Mouse (Mus musculus): Measurements from ENCODE around the gene Gins2. TPM values are rescaled to one million over a fixed set of nuclear protein-coding genes. Genes with fewer than 3 reads are reported as not detected.

Gene Gins2
- total RNA-seq (2021) = 1 to 10 TPM; 3.5 to 4.2 TPM
- long read RNA-seq, partial matches to known transcripts = 0 of 3 reads
- long read RNA-seq, other reads (novel, unspliced or antisense) = 1 of 3 reads

DNA sequence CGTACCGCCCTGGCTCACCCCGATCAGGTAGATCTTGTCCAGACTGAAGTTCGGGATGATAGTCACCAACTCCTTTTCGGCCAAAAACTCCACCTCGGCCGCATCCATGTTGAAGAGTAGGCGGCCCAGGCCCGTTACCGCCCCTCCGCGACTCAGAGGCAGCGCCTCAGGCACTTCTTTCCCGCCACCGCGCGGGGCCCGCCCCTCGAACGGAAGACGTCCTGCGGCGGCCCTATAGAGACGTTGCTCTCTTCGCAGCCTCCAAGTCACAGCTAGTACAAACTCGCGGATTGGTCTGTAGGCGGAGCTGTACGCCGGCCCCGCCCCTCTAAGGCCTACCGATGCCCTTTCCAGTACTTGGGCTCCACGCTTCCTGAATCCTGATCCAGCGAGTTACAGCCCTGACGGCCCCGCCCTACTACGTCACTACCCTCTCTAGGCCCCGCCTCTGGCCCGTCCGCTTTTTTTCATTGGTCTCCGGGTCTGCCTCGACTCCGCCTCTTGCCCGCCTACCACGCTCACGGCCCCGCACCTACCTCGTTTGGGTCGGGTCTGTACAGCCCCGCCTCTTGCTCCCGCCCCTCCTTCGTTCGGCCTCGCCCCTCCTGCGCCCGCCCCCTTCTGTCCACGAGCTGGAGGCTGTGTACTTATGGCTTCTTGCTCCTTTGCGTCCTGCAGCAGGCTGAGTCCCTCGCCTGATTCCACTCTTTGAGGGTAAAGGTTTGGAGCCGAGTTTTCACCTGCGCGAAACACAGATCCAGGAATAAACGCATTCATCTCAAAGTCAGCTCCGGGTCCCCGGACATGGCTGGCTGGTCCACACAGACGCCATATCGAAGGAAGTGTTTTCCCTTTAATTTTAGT lies at the start of gene Gins2:
Gene Gins2 (minus strand): TSS at position 397 of the 864 bp plus-strand sequence.
- peak; percentile 100 for DNase-seq (ENCODE audit: low spot score in 2 of 2)

DNA sequence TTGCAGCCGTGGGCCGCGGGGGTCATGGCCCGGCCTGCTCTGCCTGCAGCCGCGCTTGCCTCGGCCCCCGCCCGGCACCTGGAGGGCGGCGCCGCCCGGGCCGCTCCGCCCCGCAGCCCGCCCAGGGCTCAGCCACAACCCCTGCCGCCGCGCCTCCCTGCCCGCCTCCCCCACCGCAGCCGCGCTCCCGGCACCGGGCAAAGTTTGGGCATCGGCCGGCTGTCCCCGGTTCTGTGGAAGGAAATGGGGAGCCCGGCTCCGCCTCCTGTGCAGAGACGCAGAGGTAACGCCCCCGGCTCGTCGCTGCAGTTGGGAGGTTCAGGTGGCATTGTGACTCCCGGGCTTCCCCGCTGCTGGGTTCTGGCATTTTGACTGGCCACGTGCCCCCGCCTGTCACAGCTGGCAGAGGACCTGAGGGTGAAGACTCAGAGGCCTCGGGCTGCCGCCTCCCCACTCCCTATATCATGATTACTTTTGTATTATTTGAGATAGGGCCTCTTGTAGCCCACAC lies 45.3 kb upstream of the Gins2 start:
- peak; percentile 35 to 53 for DNase-seq (ENCODE audit: low spot score in 2 of 2)

DNA sequence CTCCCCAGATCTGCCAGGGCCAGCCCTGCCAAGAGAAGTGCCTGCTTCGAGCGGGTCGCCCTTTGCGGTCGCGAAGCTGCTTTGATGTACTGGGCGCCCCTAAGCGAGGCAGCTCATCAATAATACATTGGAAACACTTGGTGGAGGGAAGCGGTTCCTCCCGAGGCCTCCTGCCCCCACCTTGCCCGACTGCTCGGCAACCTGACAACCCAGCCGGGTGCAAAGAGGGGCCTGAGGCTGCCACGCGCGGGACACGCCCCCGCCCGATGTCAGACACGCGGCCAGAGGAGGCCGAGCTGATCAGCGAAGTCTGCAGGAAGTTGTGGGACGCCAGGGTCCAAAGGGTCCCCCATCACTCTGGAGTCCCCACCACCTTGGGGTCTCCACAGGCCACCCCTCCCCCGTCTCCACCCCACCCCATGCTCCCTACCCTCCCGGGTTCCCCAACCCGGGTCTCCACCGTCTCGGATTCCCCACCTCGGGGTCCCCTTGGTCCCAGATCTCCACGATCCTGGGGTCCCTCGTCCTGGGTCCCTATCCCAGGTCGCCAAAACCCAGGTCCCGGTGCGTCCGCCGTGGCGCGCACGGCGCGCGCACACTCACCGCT lies 44.7 kb upstream of the Gins2 start:
- DNase-seq (ENCODE audit: low spot score in 2 of 2) = no peak

DNA sequence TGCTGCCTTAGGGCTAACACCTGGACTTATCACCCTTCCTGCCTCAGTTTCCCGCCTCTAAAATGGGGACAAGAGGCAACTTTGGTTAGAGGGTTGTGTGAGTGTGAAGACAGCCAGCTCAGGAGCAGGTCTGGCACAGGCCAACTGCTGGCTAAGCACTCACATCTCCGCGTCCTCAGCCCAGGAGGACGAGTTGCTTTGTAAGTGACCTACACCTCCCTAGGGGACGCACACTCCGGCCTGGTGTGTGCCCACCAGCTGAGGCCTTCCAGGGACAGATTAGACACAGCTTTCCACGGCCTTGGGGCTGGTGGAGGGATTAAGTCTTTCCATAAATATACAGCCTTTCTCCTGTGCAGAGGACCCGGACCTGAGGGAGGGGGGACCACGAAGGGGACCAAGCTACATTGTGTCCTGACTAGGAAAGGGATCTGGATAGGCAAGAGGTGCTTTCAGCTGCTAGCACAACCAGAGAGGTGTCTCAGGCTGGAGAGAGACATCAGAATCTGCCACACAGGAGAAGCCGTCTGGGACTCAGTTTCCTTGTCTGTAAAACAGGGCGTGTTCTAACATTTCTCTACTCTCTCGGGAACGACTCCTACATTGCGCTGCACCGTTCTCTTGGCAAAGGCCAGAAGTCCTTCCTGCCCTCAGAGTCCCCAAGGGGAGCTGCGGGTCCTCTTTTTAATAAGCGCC lies 44.0 kb upstream of the Gins2 start:
- DNase-seq (ENCODE audit: low spot score in 2 of 2) = no peak

DNA sequence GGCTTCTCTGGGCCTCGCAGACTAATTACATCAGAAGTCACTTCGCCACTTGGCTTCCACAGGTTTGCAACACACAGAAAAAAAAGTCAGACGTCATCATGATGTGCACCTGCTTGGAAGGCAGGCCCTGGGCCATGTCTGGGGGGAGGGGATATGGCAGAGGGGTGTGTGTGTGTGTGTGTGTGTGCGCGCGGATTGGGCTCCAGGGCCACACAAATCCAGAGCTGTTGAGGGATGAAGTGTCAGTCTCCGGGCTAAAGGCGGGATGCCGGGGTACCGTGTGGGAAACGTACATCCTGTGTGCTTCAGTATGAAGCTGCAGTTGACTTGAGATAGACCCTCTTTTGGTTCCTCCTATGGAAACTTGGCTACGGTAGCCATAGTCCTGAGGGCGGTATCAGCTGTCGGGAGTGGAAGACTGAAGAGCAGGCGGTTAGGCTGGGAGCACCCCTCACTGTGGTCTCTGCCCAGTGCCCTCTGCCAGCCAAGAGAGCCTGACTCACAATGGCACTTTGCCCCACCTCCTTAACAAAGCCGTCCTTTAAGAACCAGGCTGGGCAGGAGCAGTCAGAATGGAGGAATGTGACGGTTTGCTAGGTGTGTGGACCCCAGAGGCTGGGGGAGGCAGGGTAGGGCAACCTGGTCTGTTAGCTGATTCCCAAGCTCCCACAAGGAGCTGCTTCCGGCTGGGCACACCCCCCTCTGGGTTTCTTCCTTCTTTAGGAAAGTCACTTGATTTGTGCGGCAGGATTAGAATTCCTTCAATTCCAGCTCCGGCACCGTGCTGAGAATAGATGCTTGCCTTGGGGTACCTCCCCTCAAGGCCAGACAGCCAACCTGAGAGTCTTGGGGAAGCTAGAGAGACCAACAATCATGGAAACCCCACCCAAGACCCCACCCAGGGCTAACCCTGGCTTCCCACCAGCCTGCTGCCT lies 42.6 kb upstream of the Gins2 start:
- DNase-seq (ENCODE audit: low spot score in 2 of 2) = no peak

DNA sequence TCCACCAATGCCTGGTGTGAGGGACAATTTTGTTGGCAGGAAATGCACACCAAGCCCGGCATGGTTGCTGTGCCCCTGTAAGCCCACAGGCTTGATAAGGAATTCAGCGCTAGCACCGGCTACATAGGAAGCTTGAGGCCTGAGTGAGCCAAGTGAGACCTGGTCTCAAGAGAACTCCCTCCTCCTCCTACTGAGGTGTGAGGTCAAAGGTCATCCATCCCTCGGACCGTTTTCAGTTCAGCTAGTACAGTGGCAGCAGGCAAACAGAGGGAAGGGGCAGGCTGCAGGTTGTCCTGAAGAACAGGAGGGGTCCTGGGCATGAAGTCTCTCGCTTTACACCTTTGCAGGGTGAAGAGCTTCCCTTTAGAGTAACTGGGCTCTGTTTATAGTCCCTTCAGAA lies 41.7 kb upstream of the Gins2 start:
- no peak for DNase-seq (ENCODE audit: low spot score in 2 of 2)

DNA sequence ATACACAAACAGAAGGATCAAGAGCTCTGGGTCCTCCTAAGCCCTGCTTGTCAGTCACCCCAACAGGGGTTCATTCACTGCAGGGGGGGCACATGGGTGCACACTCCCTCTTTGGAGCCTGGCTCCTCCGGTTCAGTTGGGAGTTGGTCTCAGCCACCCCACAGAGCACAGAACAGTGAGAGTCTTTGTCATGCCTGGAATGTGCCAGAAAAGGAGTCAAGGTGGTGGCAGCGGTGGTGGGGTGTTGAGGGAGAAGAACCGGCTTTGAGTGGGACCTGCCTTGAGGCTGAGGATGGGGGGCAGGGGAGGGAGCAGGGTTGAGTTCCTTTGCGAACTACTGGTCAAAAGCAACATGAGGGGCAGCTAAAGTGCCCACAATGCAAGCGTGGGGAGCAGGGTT lies 40.9 kb upstream of the Gins2 start:
- no peak for DNase-seq (ENCODE audit: low spot score in 2 of 2)

DNA sequence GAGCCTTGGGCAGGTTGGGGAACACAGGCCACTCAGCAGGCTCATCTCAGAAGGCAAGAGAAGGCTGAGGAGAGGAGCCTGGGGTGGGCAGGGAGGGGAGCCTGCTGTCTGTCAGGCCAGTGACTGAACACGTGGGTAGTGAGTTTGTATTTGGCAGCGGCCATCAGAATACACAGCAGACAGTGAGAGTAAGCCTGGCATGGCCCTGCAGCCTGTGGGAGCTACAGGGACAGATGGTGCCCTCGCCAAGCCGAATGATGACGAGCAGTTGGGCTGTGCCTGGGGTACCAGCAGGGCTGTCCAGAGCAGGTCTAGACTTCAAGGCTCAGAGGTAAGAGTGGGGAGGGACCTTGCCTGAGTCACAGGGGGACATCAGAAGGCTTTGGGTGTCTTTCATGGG lies 38.2 kb upstream of the Gins2 start:
- peak in 1 of 2 experiments; percentile 73 for DNase-seq (ENCODE audit: low spot score in 2 of 2)

DNA sequence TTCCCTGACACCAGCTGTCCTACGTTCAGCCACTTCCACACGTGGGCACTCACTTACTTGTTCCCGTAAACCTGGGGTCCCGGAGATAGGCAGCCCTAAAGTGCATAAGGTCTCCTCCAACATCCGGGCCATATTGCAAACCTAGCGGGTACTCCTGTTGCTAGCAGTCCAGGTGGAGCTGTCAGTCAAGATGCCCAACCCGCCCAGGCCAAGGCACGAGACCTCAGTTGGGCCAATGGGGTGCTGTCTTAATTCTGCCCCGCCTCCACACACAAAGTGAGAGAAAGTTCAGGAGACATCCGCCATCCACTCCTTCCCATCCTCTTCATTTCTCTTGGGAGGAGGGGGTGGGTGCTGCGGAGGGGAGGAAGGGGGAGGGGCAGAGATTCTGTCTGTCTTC lies 37.4 kb upstream of the Gins2 start:
- DNase-seq (ENCODE audit: low spot score in 2 of 2) = no peak

DNA sequence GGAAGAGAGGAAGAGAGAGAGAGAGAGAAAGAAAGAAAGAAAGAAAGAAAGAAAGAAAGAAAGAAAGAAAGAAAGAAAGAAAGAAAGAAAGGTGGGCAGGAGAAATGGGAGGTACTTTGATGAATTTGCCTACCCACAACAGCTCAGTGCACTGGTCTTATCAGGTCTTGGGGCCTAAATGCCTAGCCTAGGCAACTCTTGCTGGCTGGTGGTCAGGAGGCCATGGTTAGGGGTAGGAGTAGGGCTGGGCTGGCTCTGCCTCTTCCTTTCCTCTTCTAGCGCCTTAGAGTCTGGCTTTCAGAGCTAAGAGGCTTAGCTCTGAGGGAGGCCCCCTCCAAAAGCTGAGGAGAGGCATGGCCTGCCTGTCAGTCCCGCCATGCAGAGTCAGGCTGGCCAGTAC lies 34.5 kb upstream of the Gins2 start:
- DNase-seq (ENCODE audit: low spot score in 2 of 2) = no peak

DNA sequence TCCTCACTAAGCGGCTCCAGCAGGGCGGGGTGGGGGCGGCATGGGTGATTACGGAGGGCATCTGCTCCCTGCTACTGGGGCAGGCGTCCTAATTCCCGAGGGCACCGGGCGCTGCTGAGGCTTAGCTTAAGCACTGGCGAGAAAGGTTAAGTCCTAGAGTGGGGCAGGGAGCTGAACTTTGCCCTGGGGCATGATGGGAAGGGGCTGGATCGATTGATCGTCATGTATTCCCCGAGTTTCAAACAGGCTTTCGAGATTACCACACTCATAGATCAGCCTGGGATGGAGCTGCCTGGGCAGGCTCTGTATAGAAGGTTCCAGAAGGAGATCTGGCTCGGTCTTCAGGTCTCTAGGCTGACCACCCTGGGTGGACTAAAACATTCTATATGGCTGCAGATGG lies 33.1 kb upstream of the Gins2 start:
- DNase-seq (ENCODE audit: low spot score in 2 of 2) = no peak

DNA sequence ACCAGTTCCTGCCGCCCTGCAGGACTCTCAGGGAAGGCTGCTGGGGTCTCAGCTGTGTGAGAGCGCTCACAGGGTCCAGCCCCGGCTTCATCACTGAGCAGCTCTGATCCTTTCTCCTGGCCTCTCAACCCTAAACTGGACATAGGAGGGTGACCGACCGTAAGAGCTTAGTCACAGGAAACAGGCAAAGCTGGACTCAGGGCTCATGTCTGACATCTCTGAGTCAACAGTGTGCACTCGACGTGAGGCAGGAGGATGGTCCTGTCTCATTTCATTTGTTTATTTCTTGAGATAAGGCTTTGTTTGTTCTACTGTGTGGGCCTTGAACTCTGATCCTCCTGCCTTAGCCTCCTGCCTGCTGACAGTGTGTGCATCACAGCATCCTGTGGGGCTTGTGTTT lies 31.3 kb upstream of the Gins2 start:
- DNase-seq (ENCODE audit: low spot score in 2 of 2) = no peak

DNA sequence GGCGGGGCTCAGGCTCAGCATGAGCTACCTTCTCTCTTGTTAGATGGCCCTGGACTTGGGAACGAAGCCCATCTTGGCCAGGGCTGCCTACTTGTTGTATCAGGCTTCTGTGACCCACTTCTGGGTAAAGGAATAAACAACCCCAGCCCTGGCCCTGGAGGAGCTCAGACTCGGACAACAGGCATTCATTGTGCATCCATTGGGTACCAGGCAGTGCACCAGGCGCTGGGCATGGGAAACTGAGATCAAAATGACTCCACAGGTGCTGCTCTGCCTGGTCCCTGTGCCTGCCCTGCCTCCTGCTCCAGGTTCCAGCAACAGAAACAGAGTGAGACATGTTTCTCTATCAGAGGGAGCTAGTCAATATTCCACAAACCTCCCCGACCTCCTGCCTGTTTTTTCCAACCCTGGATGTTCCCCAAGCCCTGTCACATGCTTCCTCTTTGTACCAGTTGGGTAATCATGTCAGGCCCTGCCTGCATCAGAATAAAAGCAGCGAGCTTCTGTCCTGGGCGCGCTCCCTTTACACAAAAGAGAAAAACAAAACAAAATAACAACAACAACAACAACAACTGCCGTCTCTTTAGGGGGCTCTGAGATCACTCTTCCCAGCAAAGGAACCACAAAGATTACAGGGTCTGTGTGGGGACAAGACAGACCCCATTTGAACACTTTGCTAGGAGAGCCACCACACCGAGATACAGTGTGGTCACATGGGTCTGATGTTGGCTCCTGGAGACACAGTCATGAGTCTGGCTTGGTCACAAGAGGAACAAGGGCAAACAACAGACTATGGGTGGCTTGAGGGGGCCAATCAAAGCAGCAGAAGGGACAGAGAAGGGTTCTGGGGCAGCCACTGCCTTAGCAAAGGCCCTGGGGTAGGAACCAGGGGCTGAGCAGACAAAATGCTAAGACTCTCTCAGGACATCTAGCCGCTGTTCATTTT lies 30.4 kb upstream of the Gins2 start:
- DNase-seq (ENCODE audit: low spot score in 2 of 2) = peak in 1 of 2 experiments; percentile 74

DNA sequence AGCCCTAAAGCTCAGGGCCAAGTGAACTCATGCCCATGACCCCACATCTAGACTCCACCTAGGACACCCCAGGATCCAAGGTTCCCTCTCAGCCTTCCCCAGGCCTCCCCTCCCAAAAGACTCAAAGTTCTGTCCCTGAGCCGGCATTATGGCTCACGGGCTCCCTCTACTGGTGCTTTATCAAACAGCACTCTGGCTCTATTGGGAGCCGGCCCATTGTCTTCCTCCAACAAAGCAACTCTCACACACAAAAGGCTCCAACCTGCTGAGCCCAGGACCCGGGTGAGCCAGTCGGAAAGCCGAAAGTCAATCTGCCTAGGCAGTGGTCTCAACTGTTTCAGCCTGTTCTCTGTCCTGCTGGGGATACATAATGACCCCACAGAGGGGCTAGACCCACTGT lies 29.0 kb upstream of the Gins2 start:
- peak in 1 of 2 experiments; percentile 87 for DNase-seq (ENCODE audit: low spot score in 2 of 2)

DNA sequence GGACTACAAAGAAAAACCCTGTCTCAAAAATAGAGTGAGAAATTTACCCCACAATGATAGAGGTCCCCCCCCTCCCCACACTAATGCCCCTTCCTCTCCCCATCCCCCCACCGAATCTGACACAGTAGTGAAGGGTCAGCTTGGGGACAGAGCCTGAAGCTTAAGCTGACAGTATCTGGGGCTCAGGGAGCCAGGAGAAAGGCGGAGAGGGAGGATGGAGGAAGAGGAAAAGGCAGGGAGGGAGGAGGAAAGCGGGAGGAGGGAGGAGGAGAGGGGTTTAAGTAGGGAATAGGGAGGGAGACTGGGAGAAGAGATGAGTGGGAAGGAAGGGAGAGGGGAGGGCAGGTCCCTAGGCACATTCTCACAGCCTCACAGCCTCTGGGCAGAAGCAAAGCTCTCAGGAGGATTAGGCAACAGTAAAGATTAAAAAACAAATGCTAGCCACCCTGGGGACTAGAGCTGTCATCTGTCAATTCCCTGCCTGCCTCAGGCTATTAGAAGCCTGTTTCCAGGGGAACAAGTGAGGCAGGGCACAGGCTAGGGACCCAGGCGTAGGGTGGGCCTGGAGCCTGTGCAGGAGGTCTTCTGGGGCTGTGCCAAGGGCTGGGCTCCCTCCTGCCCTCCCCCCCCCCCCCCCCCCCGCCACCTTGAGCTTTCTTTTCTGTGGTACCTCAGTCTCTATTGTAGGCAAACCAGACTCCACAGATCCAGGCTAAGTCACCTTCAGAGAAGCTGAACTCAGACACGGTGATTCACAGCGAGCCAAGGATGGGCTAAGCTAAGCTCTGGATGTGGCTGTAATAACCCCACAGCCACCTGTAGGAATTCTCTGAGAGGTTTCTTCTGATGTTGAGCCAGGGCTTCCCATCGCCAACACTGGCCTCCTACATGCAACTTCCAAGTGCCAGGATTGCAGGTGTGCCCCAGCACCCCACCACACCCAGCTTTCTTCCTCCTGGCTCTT lies 27.8 kb upstream of the Gins2 start:
- no peak for DNase-seq (ENCODE audit: low spot score in 2 of 2)

DNA sequence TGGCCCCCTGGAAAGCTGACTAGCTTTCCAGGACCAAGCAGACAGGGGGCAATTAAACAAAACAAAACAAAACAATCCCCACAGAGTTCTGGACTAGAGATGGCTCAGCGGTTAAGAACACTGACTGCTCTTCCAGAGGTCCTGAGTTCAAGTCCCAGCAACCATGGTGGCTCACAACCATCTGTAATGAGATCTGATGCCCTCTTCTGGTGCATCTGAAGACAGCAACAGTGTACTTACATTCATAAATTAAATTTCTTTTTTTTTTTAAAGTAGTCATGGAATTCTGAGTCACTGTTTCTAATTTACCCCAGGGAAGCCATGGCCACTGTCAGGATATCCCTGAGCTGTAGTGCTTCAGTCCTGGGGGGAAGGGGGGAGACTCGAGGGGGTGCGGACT lies 25.4 kb upstream of the Gins2 start:
- DNase-seq (ENCODE audit: low spot score in 2 of 2) = no peak

DNA sequence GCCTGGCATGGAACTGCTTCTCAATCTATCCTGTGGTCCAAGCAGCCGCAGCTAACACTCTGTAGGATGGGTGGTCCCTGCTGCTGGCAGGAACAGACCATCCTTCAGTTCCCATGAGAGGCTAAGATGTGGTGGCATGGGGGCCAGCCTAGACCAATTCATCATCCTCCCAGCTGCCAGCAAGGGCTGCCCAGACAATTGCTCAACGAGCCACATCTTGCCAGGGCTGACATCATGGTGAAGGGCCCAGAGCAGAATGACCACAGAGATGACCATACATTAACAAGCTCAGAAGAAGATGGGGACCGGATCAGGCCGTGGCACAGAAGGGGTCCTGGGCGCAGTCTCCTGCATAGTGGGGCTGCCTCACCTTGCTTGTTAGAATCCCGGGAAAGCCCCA lies 21.7 kb upstream of the Gins2 start:
- no peak for DNase-seq (ENCODE audit: low spot score in 2 of 2)

DNA sequence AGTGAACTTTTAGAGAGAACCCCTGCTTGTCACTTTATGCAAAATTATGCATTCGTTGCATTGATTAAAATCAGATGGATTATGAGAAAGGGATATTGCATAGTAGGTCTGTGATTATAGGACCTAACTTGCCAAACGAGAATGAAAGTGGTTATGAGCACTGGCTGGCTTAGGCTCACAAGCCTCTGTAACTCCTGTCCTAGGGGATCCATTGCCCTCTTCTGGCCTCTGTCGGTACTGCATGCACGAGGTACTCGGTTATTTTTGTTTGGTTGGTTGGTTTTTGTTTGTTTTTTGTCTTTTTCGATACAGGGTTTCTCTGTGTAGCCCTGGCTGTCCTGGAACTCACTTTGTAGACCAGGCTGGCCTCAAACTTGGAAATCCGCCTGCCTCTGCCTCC lies 18.8 kb upstream of the Gins2 start:
- DNase-seq (ENCODE audit: low spot score in 2 of 2) = peak; percentile 71 to 90
